Mouse (Mus musculus) granulocyte monocyte progenitor cell, adult 5-6 weeks (primary cell): ENCODE results near the gene Foxd2. TPM values are rescaled to one million over a fixed set of nuclear protein-coding genes. Genes with fewer than 3 reads are reported as not detected.

Experiments
- ATAC-seq: replicated peaks from 2 replicates; pipeline ENCODE4 v1.8.0; 2016; ENCODE audit warnings: mild to moderate bottlenecking, moderate TSS enrichment, inconsistent platforms; ENCODE audit not compliant: poor library complexity, severe bottlenecking
- total RNA-seq, 2 experiments: library from RNA; stranded (forward) in 1 of 2; stranded (reverse) in 1 of 2; fragments of 200-712, 200-1000 nt in 1 of 2; fragments of >200 nt in 1 of 2; fragmentation: Nextera tagmentation in 1 of 2; gene quantifications; 2 replicates each; pipeline ENCODE4 v1.2.3; 2014 to 2017

The Foxd2 gene
- total RNA-seq, 2 experiments from 2014 or later: 1.0 to 1.3 TPM

DNA sequence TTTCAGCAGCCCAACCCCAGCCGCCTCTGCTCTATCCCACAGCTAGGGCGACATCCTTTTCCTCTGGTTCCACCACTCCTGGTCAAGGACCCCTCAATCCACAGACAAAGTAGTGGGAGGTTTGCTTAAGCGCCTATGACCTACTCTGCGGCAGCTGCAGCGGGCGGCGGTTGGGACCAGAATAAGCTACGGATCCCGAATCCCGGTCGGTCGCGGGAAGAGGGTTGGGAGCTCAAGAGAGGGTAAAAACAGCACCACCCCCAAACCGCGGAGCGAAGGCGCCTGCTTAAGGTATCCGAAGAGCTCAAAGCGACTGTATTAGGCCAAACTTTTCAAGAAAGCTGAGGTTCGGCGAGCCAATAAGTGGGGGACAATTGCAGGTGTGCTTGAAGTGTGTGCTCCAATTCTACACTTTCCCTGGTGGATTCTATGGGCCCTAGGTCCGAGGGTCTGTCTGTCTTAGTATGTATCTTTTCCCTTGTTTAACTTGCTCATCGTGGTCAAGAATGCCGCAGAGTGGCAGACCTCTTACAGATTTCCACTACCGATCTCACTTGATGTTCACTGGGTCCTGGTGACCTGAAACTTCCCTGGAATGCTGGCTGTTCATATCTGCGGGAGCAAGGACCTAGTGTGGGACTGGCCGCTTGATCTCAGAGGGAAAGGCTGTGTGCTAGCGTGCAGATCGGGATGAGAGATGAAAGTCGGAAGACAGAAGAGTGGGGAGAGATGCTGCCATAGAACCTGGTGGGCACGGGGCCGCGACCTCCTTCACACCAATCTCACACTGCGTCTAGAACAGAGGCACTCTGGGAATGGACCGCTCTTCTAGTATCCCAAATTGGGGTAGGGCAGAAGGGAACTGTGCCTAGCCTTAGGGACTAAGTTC, 4.3 kb upstream of the Foxd2 start:
- ATAC-seq: no peak

DNA sequence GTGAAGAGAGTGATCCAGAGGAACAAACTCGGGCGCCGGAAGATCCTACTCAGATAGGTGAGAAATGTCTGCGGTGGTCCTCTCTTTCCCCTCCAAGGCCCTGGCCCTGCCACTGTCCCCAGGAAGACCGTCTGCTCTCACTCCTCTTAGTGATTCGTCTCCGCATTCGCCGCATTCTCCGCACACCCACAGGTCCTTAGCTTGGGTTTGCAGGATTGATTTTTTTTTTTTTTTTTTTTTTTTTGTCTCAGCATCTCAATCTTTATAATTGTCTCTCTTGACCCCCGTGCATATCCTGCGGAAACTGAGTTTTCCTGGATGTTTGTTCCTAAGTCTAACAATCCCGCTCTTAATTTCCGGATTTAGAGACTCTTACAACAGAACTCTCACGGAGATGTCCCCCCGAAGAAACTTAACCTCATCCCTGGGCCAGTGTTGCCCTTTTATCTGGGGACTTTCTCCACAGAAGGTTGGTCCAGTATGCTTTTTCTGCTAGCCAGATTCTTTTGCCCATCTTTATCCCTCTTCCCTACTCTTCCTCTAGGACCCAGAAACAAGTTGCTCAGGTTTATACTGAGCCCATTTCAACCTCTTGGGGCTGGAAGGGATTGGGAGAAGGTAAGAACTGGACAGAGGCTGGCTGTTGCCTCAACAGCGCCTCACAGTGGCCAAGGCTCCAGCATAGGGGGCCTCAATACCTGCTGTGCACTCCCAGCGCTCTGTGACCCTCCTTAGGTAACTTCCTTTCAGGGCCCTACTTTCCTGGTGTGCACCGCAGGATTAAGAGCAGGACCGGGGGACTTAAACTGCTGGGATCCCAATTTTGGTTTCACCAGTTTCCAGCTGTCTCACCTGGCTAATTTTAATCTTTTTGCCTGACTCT, 1.2 kb upstream of the Foxd2 start:
- peak; percentile 43 for ATAC-seq

- peak; percentile 24 for ATAC-seq
Observed at GRCm38 (mm10) chr4:114907951-114908828, 483 bp downstream of the Foxd2 start.

GRCm38 (mm10) chr4:114907056-114907917, 1.4 kb downstream of the Foxd2 start:
- no peak for ATAC-seq

DNA sequence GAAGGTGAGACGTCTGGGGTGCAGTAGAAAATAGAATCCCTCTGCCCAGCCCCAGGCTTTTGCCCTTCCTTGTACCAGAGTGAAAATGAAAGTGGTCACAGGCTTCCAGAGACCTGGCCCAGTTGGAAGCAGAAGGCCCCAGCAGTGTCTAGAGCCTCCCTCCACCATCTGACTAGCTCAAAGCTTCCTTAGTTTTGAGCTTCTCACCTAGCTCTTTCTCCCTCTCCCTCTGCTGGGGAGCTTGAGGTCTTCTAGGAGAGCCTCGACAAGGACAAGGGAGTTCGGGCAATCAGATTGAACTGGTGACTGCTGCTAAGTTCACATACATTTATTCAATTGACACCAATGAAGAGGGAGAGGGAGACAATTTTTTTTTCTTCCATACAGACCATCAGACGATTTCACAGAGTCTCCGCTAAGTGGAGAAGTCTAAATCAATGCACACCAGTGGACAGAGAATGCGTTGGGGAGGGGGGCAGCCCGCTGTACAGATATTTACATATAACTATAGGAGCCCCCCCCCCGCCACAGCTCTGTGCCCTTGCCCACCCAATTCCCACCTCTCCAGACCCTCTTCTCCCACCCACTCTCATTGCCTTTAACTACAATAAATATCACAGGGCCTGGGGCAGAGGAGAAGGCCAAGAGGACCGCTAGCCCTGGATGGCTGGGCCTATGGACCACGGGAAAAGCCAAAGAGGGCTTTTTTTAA, 2.5 kb downstream of the Foxd2 start:
- ATAC-seq: no peak

- ATAC-seq: no peak
Observed at GRCm38 (mm10) chr4:114905501-114905900, 3.2 kb downstream of the Foxd2 start.

GRCm38 (mm10) chr4:114903422-114903782, 5.3 kb downstream of the Foxd2 start:
- ATAC-seq: no peak

- no peak for ATAC-seq
Observed at GRCm38 (mm10) chr4:114902641-114903421, 5.8 kb downstream of the Foxd2 start.

DNA sequence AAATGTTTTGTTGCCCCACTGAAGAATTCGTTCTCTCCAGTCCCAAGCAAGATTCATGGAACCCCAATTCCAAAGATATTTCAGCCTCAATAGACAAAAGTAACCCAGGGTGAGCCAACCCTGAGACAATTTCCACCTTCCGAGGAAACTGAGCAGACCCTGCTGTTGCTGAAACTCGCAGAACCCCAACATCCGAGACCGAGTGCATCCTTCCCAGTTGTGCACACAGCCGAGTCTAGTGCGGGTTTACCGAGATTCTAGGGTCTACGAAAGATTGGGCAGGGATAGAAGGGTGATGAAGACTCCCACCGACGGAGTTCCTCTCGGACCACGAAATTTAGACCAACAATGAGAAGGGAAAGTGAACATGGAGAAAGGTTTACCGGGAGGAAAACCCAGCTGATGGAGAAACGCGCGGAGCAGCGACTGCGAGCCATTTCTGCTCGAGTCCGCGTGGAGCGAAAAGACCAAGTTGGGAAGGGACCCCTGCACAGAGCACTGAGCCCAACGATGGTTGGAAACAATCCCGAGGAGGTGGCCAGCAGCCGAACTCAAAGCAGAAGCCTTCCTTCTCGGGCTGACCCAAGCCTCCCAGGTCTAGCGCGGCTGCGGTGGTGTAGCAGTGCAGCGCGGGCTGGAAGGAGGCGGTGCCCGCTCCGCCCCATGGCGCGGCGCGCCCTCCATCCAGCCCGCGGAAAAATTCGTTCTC, 6.9 kb downstream of the Foxd2 start:
- peak; percentile 57 for ATAC-seq

DNA sequence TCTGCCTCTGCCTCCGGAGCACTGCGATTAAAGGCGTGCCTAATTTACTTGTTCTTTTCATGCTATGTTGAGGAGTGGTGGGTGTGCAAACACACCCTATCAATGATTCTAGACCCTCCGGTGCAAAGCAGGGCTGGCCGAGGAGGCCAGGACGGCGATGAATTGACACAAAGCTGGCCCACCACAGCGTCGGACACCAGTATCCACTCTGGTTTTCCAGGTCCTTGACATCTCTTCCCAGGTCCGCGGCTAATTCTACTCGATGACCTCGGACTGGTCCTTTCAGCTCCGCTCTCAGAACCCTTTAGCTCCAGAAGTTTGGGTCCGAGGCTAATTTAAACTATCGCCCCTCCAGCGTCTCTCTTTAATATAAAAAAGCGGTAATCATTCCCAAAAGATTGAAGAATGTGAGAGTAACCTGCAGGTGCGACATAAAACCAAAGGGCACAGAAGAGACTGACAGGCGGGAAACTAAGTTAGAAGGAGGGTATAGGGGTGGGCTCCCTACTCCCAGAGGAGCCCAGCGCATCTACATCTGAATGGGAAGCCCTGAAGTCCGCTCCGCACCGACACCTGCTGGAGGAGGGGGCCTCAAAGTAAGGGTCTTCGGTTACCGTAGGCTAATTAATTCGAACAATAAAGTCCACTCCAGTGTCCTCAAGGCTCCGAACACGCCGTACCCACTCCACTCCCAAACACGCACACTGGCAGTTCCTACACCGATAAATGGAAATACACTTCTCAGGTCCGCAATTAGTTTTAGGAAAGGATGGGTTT, 7.6 kb downstream of the Foxd2 start:
- no peak for ATAC-seq

DNA sequence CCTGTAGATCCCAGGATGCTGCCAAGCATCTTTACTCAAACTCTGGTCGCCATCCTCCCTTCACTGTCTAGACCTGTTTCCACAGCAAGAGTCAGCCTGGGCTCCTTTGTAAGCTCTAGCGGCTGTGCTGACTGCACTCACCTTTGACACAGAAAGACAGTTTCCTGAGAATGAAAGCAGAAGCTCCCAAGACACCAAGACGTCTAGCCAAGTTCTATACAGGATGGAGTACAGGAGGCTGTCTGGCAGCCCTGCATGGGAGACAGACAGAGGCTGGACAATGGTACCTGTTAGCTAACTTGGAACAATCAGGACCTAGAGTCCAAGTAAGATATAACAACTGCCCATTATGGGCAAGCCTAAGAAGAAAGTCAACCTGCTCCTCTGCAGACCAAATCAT, 8.8 kb downstream of the Foxd2 start:
- no peak for ATAC-seq

- peak; percentile 50 for ATAC-seq
Observed at GRCm38 (mm10) chr4:114897853-114898252, 10.8 kb downstream of the Foxd2 start.

DNA sequence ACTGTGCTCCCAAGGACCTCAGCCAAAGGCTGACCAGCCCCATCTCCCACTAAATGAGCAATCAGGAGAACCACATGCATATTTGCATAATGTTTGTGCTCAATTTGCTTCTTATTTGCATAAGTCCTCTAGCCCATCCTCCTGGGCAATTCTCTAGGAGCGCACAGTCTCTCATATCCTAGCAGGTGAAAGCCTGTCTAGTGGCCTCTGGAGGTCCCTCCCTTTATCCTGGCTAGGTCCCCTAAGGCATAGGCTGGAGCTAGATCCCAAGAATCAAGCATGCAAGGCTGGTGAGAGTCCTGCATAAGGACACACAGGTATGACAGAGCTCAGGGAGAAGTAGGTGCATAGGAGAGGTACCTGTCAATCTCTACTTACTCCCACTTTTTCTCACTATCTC, 26.4 kb downstream of the Foxd2 start:
- ATAC-seq: no peak

DNA sequence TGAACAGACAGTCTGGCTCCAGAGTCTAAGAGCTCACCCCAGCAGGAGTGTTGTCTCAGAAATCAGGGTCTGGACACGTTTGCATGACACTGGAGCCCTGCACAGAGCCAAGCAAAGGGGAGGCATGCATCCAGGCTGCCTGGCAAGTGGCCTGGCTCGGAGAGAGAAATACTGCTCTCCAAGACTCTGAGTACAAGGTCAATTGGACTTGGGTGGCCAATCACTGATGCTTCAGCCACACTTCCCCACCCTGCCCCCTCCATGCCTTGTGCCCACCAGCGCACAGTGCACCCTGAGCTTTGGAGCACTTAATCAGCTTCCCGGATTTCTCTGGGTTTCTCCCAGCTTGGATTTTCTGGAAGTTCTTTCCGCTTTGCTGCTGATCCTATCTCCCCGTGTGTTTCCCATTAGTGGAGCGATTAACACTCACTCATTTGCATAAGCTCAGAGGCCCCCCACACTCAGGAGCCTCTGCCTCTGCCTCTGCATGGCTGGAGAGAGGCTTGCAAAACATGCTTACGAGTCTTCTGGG, 32.2 kb downstream of the Foxd2 start:
- no peak for ATAC-seq

- ATAC-seq: no peak
Observed at GRCm38 (mm10) chr4:114869765-114870490, 38.7 kb downstream of the Foxd2 start.

DNA sequence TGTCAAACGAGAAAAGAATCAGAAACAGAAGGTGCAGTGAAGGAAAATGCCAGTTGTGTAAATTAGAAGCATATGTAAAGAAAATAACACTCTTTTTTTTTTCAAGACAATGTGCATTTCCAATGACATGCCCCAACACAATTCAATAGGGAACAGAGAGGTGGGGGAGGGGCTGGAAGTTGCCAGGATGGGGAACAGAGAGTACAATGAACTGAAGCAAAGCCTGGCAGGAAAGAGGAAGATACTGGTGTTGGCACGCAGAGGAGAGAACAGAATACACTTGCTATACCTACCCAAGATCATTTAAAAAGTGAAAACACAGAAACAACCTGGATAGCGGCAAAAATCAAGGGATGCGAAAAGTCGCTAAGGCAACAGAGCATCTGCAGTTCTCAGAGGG, 45.5 kb downstream of the Foxd2 start:
- peak; percentile 77 for ATAC-seq
